Mouse (Mus musculus) C3H10T1/2 (cell line): Measurements from ENCODE around the gene Ormdl1. TPM values are rescaled to one million over a fixed set of nuclear protein-coding genes. Genes with fewer than 3 reads are reported as not detected.

Experiments
- polyA plus RNA-seq, 2 experiments: library from polyadenylated mRNA; unstranded; fragments of >200 nt; fragmentation: generic; extraction: Trizol; gene quantifications; one replicate each; pipeline ENCODE4 v1.2.1; 2012; ENCODE audit warnings: missing spikeins in 2 of 2

Ormdl1 gene
- 1 to 10 TPM in 1 of 2 experiments, under 1 TPM in 1; 0.49 to 2.4 TPM for polyA plus RNA-seq

GRCm38 (mm10) chr1:53296581-53297383, at the start of gene Ormdl1, which contains the start of the genes Pms1 and Gm28778:
Gene Ormdl1, plus strand, starts transcription at chr1:53297095.
Gene Pms1, minus strand, starts transcription at chr1:53297018.
Gene Gm28778, plus strand, starts transcription at chr1:53297111.

GRCm38 (mm10) chr1:53312989-53313967, 16.4 kb downstream of the Ormdl1 start, which contains the start of gene Osgepl1:
Gene Osgepl1, plus strand, starts transcription at chr1:53313624.

GRCm38 (mm10) chr1:53352327-53353261, 55.7 kb downstream of the Ormdl1 start, which contains the start of the genes Asdurf, Gm28551 and Asnsd1:
Gene Asdurf, minus strand, starts transcription at chr1:53352619.
Gene Gm28551, minus strand, starts transcription at chr1:53352667.
Gene Asnsd1, minus strand, starts transcription at chr1:53352752.

Other genes starting within 250 kb of the Ormdl1 start
- gene Mstn, start 235.5 kb upstream of the Ormdl1 start, polyA plus RNA-seq: not detected
- gene 1700019A02Rik, start 109.5 kb upstream of the Ormdl1 start, polyA plus RNA-seq: not detected
- under 1 TPM; 0.09 to 0.53 TPM for gene Pms1, start 77 bp upstream of the Ormdl1 start, polyA plus RNA-seq
- gene Gm28778, start within 50 bp of the Ormdl1 start, polyA plus RNA-seq: not detected
- 1 to 10 TPM in 1 of 2 experiments, under 1 TPM in 1; 0.25 to 2.1 TPM for gene Osgepl1, start 16.5 kb downstream of the Ormdl1 start, polyA plus RNA-seq
- gene Asdurf, start 55.5 kb downstream of the Ormdl1 start, polyA plus RNA-seq: not detected
- gene Gm28551, start 55.6 kb downstream of the Ormdl1 start, polyA plus RNA-seq: under 1 TPM in 1 of 2 experiments, not detected in 1; 0.09 TPM
- 10 to 100 TPM; 10.7 to 30.7 TPM for gene Asnsd1, start 55.7 kb downstream of the Ormdl1 start, polyA plus RNA-seq